Mouse (Mus musculus): Measurements from ENCODE around the gene Rab3c. TPM values are rescaled to one million over a fixed set of nuclear protein-coding genes. Genes with fewer than 3 reads are reported as not detected.

The Rab3c gene
- polyA plus RNA-seq, 1 experiment from 2014 or later = 0.31 TPM

DNA sequence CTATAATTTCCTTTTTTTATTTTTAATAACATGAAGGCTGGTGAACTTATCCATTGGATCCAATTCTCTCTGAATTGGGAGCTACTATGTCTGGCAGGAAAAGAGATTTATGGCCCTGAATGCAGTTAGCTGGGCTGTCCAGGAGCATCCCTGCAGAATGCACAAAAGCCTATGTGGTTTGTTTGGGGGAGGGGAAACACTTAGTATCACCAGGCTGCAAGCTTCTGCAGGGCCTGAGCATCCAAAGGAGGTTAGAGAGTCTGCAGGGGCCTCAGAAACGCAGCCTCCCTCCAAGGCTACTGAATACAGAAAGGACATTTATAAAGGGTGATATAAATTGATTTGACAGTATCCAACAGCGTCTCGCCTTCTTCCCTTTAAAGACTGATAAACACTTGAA lies 41.8 kb downstream of the Rab3c start:
- Histone ChIP-seq H3K27ac (no peak overlapping the region), H3K4me1 (peaks cover 11% of the 10 kb centered on the region; the same call in 1 of the 2 replicates), H3K36me3 (no peaks in the 10 kb centered on the region), H3K4me3 (no peak overlapping the region), H3K9me3 (replicated peaks) (no peaks in the 10 kb centered on the region), H3K27me3 (ENCODE audit: low read depth, poor library complexity, severe bottlenecking) (no peaks in the 10 kb centered on the region)
- DNase-seq (ENCODE audit: low spot score) = no peak
- WGBS = 62% methylated on average over 3 of the region's 3 CpGs

DNA sequence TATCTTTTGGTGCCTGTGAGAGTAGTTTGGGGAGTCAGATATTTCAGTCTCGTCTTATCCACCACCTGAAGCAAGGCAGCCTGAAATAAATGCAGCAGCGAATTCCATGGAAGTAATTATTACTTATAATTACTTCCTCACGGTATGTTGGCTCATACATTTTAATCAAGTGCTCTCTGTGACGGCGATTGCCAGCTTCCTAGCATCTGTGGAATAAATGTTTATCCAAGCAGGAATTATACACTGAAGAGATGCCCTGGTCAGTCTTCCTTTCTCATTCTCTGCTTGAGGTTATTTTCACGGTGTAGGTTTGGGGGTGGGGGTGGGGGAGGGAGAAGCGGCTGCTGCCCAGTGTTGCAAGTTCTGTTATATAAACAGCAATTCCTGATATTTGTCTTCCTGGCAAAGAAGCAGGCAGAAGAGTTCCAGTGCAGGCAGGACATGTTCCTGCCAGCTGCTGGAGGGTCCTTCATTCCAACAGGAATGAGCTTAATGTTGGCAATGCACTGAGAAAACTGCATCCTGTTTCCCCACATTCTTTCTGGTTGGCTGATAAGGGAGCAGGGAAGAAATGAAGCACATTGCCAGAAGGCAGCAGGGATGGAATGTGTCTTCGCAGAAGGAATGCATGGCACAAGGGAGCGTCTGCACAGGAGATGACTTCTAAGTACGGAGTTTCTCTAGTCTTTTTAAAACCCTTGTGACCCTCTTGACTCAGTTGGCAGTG lies 43.4 kb downstream of the Rab3c start:
- no peak for DNase-seq (ENCODE audit: low spot score)
- H3K9me3 ChIP-seq (replicated peaks) = no peaks in the 10 kb centered on the region
- H3K4me1 ChIP-seq = peaks cover 11% of the 10 kb centered on the region; the same call in 1 of the 2 replicates
- no peaks in the 10 kb centered on the region for H3K36me3 ChIP-seq
- H3K4me3 ChIP-seq = no peak overlapping the region
- no peak overlapping the region for H3K27ac ChIP-seq
- H3K27me3 ChIP-seq (ENCODE audit: low read depth, poor library complexity, severe bottlenecking) = no peaks in the 10 kb centered on the region
- WGBS = 46% methylated on average over 10 of the region's 10 CpGs

DNA sequence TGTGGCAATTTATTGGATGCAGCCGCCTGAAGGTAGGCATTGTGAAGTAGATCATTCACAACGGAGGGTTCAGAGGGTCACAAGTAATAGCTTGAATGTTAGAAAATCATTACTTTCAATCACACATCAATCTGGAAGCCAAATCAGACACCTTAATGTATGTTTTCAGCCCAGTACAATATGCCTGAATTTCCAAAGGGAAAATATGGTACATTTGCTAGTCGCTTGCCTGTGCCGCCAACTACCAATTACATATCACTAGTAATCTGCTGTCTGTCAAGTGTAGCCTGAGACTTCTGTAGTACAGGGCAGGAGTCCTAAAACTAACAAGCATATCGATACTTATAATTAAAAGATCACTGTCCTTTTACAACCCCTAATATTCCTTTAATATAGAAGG lies 47.4 kb downstream of the Rab3c start:
- WGBS = 92% methylated on average over 5 of the region's 5 CpGs
- DNase-seq (ENCODE audit: low spot score) = no peak
- no peak overlapping the region for H3K27ac ChIP-seq
- H3K36me3 ChIP-seq = no peaks in the 10 kb centered on the region
- no peak overlapping the region for H3K4me3 ChIP-seq
- H3K9me3 ChIP-seq (replicated peaks) = no peaks in the 10 kb centered on the region
- peaks cover 11% of the 10 kb centered on the region; the same call in 1 of the 2 replicates for H3K4me1 ChIP-seq
- no peaks in the 10 kb centered on the region for H3K27me3 ChIP-seq (ENCODE audit: low read depth, poor library complexity, severe bottlenecking)

DNA sequence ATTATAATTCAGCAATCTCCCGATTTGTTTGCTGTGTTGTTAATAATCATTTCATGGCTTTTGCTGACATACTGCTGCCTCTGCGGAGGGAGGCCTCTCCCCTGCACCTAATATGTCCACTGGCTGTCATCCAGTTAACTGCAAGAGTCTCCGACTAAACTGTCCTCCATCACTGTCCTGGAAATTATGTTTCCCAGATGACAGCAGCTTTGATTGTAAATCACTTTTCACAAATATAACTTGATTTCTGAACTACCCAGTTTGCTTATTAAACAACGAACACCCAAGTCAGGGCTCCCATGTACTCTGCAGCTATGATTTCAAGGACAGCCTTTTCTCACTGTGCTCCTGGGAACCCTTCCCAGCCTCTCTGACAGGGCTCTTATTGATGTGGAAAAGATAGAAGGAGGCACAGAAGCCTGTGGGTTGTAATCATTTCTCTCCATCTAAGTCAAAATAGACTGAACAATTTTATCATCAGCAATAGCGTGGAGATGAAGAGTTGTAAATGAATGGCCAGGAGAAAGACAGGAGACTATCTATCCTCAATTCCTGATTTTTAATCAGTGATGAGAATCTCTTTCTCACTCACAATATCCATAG lies 49.6 kb downstream of the Rab3c start:
- Histone ChIP-seq H3K4me1 (peaks cover 3% of the 10 kb centered on the region), H3K9me3 (replicated peaks) (no peaks in the 10 kb centered on the region), H3K36me3 (no peaks in the 10 kb centered on the region), H3K27ac (no peak overlapping the region), H3K4me3 (no peak overlapping the region), H3K27me3 (ENCODE audit: low read depth, poor library complexity, severe bottlenecking) (no peaks in the 10 kb centered on the region)
- no peak for DNase-seq (ENCODE audit: low spot score)
- 78% methylated on average over 5 of the region's 5 CpGs for WGBS

DNA sequence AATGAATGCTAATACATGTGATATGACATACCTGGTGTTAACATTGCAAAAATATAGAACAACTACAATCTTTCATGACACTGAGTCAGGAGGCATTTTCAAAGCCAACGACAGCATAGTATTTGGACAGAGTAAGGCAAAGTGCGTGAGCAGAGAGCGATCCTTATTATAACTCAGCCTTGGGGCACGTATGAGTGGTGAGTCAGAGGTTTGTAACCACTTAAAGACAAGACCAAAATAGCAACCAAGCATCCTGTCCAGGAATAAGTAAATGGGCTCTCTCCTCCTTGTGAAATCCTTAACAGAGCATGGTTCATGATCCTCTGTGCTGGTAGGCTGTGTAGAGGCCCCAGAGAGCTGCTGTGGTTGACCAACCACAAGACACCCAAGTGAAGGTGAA lies 50.8 kb downstream of the Rab3c start:
- Histone ChIP-seq H3K4me3 (no peak overlapping the region), H3K36me3 (no peaks in the 10 kb centered on the region), H3K9me3 (replicated peaks) (no peaks in the 10 kb centered on the region), H3K27ac (no peak overlapping the region), H3K4me1 (peaks cover 11% of the 10 kb centered on the region), H3K27me3 (ENCODE audit: low read depth, poor library complexity, severe bottlenecking) (no peaks in the 10 kb centered on the region)
- no peak for DNase-seq (ENCODE audit: low spot score)
- WGBS = 94% methylated on average over 4 of the region's 4 CpGs

DNA sequence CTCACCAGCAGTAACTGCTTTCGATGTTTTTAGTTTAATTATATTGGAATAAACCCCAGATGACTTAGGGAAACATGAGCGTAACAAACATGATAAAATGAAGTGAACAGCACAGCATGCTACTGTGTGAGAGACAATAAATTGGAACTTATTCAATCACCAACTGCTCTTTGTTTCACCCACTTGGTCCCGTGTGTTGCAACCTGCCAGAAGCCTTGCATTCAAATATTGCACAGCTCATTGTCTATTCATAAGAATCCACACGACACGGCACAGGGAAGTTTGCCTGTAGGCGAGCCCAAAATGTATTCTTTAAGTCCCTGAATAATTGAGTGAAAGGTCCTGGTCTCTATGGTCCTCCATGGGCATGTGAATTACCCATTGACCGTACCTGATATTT lies 61.6 kb downstream of the Rab3c start:
- Histone ChIP-seq H3K36me3 (no peaks in the 10 kb centered on the region), H3K4me3 (no peak overlapping the region), H3K27me3 (ENCODE audit: low read depth, poor library complexity, severe bottlenecking) (no peaks in the 10 kb centered on the region), H3K27ac (no peak overlapping the region), H3K9me3 (replicated peaks) (no peaks in the 10 kb centered on the region), H3K4me1 (no peaks in the 10 kb centered on the region)
- 93% methylated on average over 7 of the region's 7 CpGs for WGBS
- DNase-seq (ENCODE audit: low spot score) = no peak

DNA sequence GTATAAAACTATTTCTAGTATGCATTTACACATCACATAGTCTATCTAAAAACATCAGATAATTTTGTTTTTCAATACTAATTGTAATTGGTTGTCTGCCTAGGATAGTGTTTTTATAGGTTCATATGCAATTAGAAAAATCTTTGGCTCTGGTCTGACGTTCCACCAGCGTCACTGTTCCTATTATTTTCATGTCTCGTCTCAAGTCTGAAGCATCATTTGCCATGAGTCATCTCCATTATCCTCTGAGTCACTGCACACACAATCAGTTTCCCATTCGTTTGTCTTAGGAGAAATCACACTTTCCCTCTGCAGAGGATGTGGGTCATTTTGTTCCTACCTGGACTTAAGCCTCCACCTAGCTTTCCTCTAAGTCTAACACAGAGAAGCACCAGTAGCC lies 62.3 kb downstream of the Rab3c start:
- 93% methylated on average over 4 of the region's 4 CpGs for WGBS
- no peak for DNase-seq (ENCODE audit: low spot score)
- H3K27ac ChIP-seq = no peak overlapping the region
- H3K4me3 ChIP-seq = no peak overlapping the region
- no peaks in the 10 kb centered on the region for H3K9me3 ChIP-seq (replicated peaks)
- H3K36me3 ChIP-seq = no peaks in the 10 kb centered on the region
- no peaks in the 10 kb centered on the region for H3K4me1 ChIP-seq
- H3K27me3 ChIP-seq (ENCODE audit: low read depth, poor library complexity, severe bottlenecking) = no peaks in the 10 kb centered on the region

DNA sequence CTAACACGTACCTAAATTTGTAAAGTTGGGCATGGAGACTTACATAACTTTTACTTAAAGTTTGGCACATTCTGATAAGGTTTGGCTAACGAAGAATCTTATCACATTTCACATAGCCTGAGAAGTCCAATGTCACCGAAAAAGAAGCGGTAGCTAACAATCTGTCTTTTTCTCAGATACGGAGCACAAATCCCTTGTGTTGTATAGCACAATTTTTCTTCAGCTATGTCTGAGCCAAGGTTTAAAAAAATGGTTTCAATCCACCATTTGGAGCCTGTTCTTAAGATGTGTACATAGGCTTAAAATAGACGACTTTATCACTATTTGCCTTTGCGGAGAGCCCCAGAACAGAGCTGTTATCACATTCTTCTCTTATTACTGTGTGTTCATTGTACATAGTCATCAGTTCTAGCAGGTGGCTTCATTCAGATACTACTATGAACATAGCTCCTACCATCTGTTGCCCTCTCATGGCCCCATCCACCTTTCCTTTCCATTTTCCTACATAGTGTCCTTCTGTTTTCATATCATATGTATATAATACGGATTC lies 69.2 kb downstream of the Rab3c start:
- DNase-seq (ENCODE audit: low spot score) = no peak
- H3K27ac ChIP-seq = no peak overlapping the region
- no peaks in the 10 kb centered on the region for H3K36me3 ChIP-seq
- no peaks in the 10 kb centered on the region for H3K4me1 ChIP-seq
- no peak overlapping the region for H3K4me3 ChIP-seq
- 89% methylated on average over 8 of the region's 8 CpGs for WGBS
- no peaks in the 10 kb centered on the region for H3K27me3 ChIP-seq (ENCODE audit: low read depth, poor library complexity, severe bottlenecking)
- H3K9me3 ChIP-seq (replicated peaks) = no peaks in the 10 kb centered on the region

DNA sequence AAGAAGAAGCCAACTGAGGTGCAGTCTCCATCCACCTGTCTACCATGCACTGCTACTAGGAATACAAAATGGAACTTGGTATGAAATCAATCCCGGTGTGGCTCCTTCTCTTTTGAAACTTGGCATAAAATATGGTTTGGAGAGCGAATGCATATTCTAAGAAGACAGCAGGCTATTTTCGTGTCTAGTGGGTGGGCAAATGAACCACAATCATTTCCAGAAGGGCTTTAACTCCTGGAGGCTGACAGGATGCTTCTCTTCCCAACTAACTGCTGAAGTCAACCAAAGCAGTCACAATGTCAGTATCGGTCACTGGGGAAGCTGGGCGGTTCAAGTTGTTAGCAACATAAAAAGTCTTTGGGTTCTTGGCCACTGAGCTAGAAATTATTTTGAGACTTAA lies 81.9 kb downstream of the Rab3c start:
- no peak for DNase-seq (ENCODE audit: low spot score)
- no peaks in the 10 kb centered on the region for H3K36me3 ChIP-seq
- no peaks in the 10 kb centered on the region for H3K27me3 ChIP-seq (ENCODE audit: low read depth, poor library complexity, severe bottlenecking)
- no peaks in the 10 kb centered on the region for H3K4me1 ChIP-seq
- H3K9me3 ChIP-seq (replicated peaks) = no peaks in the 10 kb centered on the region
- WGBS = 88% methylated on average over 5 of the region's 5 CpGs
- no peak overlapping the region for H3K27ac ChIP-seq
- no peak overlapping the region for H3K4me3 ChIP-seq

DNA sequence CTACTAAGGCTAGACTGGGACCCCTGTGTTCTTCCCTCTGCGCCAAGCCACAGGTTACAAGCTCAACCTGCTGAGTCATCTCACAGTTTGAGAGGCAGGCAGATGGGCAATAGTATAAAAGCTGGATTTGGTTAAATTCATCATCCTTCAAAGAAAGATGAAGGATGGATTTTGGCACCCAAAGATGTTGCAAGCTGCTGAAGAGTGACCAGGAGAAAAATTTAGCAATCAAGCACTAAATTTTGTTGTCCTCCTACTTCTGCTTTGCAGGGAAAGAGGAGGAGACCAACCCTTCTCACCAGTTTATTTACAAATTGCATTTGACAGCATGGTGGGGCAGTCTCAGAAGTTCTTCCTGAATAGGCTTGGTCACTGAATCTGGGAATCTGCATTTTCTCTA lies 90.8 kb downstream of the Rab3c start:
- Histone ChIP-seq H3K36me3 (no peaks in the 10 kb centered on the region), H3K27ac (no peak overlapping the region), H3K27me3 (ENCODE audit: low read depth, poor library complexity, severe bottlenecking) (no peaks in the 10 kb centered on the region), H3K4me1 (peaks cover 3% of the 10 kb centered on the region), H3K9me3 (replicated peaks) (no peaks in the 10 kb centered on the region), H3K4me3 (no peak overlapping the region)
- DNase-seq (ENCODE audit: low spot score) = no peak
- 47% methylated on average over 1 of the region's 1 CpGs for WGBS

DNA sequence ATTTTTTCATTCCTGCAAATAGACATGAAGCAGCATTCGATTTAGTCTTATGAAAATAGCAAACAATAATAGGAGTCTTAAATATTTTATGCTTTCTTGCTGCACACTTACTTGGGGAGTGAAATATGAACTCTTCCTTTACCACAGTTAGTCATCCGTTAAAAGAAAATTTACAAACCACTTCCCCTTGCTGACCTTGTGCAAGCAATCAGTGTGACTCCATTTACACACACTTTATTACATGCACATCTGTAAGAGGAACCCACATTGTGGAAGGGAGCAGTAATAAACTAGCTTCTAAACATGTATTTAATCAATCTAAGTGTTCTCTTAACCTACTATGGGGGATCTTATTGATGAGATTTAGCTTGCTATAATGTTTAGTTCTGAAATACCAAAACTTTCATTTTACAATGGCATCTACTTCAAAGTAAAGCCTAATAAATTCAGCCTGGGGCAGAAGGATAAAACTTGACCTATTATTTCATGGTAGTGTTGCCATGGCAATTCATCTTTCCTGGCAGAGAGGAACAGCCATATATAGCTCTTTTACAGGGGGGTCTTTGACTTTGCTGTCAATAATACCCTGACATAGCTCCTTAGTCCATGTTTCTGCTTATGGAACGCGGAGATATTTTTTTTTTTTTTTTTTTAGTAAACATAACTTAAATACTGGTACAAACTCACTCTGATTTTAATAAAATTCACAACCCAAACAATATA lies 95.7 kb downstream of the Rab3c start:
- H3K27ac ChIP-seq = no peak overlapping the region
- 77% methylated on average over 4 of the region's 4 CpGs for WGBS
- DNase-seq (ENCODE audit: low spot score) = no peak
- no peaks in the 10 kb centered on the region for H3K9me3 ChIP-seq (replicated peaks)
- H3K36me3 ChIP-seq = no peaks in the 10 kb centered on the region
- no peaks in the 10 kb centered on the region for H3K27me3 ChIP-seq (ENCODE audit: low read depth, poor library complexity, severe bottlenecking)
- H3K4me3 ChIP-seq = no peak overlapping the region
- H3K4me1 ChIP-seq = peaks cover 6% of the 10 kb centered on the region

DNA sequence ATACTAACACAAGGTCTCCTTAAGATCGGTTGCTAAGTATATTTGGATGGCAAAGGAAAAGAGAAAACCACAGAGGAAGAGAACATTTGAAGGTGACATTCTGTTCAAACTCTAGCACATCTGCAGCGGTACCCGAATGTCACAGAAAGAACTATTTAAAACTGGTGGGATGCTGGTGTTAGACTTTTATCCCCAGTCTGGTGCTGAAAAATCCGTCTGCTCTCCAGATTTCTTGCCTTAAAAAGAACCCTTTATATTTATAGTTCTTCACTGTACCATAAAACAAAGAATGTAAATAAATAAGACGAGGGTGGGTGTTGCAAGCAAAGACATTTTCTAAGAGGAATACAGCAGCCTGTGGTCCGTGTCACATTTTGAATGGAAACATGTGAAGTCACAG lies 105.1 kb downstream of the Rab3c start:
- Histone ChIP-seq H3K4me1 (no peaks in the 10 kb centered on the region), H3K4me3 (no peak overlapping the region), H3K27ac (no peak overlapping the region), H3K36me3 (no peaks in the 10 kb centered on the region), H3K27me3 (ENCODE audit: low read depth, poor library complexity, severe bottlenecking) (no peaks in the 10 kb centered on the region), H3K9me3 (replicated peaks) (no peaks in the 10 kb centered on the region)
- WGBS = 82% methylated on average over 6 of the region's 6 CpGs
- no peak for DNase-seq (ENCODE audit: low spot score)

DNA sequence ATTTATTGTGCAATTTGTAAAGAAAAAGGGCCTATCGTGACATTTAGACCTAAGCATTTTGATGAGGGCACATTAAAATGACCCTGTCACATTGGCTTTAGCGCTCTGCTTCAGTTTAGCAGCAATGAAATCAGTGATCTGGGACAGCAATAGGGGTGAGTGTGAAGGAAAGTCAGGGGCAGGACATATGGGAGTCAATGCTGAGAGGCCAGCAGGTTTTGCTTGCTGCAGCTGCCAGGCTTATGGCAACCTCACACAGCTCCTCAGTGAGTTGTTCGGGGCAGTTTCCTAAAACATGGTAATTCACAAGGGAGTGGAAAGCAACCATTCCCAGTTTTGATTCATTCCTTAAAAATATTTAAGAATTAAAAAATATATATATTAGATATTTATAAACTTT lies 111.1 kb downstream of the Rab3c start:
- WGBS = 80% methylated on average over 3 of the region's 3 CpGs
- Histone ChIP-seq H3K9me3 (replicated peaks) (no peaks in the 10 kb centered on the region), H3K27ac (no peak overlapping the region), H3K4me3 (no peak overlapping the region), H3K27me3 (ENCODE audit: low read depth, poor library complexity, severe bottlenecking) (no peaks in the 10 kb centered on the region), H3K36me3 (no peaks in the 10 kb centered on the region), H3K4me1 (peaks cover 3% of the 10 kb centered on the region; the same call in 1 of the 2 replicates)
- no peak for DNase-seq (ENCODE audit: low spot score)
